Mouse (Mus musculus) liver, postnatal 0 days (tissue): ENCODE data around the gene Foxe3.

ENCODE experiments used
- CTCF ChIP-seq: sonication (generic); IDR thresholded peaks from 2 replicates; pipeline ENCODE4 v1.5.1; 2016; ENCODE audit warnings: antibody characterized with exemption, low read depth
- EP300 ChIP-seq: IDR thresholded peaks from 2 replicates; pipeline ENCODE4 v1.6.1; 2016; ENCODE audit warnings: antibody characterized with exemption, low read depth, mild to moderate bottlenecking

DNA sequence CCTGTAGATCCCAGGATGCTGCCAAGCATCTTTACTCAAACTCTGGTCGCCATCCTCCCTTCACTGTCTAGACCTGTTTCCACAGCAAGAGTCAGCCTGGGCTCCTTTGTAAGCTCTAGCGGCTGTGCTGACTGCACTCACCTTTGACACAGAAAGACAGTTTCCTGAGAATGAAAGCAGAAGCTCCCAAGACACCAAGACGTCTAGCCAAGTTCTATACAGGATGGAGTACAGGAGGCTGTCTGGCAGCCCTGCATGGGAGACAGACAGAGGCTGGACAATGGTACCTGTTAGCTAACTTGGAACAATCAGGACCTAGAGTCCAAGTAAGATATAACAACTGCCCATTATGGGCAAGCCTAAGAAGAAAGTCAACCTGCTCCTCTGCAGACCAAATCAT is 25.9 kb downstream of the Foxe3 start:
- TF ChIP-seq EP300, result no peak
- no peak for TF ChIP-seq CTCF
